Mouse (Mus musculus) adrenal gland, adult 2 months (tissue): ENCODE data around the gene Vwa7. TPM values are rescaled to one million over a fixed set of nuclear protein-coding genes. Genes with fewer than 3 reads are reported as not detected.

Source experiments
- DNase-seq: peaks from one replicate; pipeline ENCODE4 v3.0.0; 2021
- polyA plus RNA-seq: library from polyadenylated mRNA; depleted of rRNA; stranded (reverse); fragments of >200 nt; gene quantifications from 2 replicates; pipeline ENCODE4 v1.2.3, GENCODE M21; 2012; rRNA removed
- total RNA-seq, 2 experiments: library from RNA; stranded (reverse); gene quantifications; 2 replicates each; pipeline ENCODE4 v1.2.3; 2021

The Vwa7 gene
- total and polyA plus RNA-seq, 3 experiments = 0.26 to 0.97 (median 0.55) TPM

DNA sequence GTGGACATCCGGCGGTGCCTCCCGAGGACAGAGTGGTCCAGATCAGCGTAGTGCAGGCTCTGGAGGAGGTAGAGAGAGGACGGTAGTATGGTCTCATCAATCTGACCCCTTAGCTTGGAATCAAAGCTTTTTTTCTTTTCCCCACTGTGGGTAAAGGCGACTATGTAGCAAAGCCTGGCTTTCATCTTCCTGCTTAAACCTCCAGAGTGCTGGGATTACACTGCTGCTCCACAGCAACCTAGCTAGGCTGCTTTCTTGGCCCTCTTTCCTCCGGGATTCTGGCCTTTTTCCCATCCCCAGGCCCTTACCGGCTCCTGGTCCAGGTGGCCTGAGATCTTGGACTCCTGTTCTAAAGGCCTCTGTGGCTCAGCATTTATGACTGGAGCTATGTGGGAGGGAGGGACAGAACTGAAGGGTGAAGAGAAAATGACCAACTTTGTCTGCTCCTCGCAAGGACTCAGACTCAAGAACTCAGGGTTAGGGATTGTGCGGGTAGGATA lies 48.0 kb downstream of the Vwa7 start:
- no peak for DNase-seq

DNA sequence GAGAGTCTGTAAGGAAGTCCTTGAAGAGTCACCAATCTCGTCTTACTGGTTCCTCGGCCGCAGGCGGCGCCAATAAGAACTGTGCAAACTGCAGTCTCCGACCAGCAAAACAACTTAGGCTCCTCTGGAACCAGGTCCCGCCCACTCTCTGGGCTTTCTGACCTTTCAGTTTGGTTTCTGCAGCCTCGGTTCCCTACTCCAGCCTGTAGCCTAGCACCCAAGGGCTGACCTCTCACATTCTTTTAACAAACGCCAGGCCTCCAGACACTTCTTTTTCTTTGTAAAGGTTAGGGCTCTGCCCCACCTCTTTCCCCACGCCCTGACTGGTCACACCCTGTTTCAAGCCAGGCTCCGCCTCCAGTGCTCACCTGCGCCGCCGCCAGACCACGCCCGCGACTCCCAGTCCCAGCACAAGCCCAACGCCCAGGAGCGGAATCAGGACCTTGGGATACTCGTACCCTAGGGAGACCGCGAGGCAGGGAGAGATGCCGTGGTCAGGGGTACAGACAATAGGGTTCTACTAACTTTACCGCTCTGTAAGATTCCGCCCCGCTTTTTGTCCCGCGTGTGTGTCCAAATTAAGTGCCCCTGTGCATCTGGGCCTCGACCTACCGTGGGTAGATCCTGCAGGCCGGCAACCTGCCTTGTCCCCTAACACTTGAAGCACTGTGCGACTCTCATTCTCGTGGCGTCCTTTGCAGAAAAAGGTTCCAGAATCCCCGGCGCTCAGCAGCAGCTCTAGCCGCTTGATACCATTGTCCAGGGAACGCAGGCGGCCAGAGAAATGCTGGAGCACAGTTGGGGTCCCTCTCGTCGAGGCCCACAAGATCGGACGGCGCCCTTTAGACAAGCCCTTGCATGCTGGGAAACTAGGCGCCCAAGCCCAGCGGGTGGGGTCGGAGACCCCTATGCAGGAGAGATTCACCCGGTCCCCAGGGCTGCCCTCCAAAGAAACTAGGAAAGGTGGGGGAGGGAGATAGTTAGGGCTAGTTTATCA lies 48.9 kb downstream of the Vwa7 start, which contains the start of gene Ly6g6c:
Gene Ly6g6c, plus strand, starts transcription at position 438 of the 997 bp plus-strand sequence.
- no peak for DNase-seq

DNA sequence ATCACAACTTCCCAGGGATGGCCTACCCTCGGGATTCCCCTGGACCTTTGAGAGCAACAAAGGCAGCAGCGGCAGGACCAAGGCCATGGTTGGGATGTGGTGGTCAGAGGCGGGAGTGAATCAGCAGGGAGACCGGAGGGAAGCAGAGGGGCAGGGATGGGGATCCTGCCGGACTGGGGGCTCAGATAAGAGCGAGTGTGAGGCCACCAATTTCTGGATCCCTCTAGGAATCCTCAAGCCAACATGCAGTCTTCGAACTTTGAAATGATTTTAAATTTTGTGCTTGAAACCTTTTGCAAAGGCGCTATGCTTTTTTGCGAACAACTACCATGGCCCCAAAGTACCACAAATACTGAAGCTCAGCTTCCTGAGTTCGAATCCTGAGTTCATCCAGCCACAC lies 49.7 kb downstream of the Vwa7 start, which contains the start of gene Mpig6b:
Gene Mpig6b, minus strand, starts transcription at position 101 of the 400 bp plus-strand sequence.
- no peak for DNase-seq

DNA sequence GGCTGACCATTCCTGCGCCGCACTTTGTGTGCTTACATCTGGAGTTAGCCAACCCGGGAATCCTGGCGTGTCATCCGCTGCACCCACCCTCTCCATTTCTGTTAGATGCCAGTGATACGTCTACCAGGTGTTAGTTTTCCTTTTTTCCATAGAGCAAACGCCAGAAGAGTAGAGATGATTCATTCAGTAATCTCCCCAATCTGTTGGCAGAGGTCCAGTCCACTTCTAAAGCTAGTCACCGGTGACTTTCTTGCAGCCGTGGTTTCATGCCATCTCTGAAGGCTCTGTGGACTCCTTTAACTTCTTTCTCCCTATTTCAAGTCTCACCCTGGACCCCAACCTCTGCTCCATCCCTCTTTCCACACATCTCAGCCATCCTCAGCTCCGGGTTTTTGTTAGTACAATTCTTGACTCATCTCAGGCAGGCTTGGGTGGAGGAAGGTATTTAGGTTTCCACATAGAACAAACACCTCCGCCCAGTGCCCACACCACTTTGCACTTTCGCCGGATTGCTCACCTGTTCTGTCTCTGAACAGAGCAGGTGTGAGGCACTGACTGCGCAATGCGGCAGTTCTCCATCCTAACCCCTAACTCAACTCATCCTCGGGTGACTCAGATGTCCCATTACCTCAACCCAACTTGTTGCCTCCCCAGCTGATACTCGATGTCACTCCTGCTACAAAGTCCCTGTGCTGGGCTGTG lies 52.0 kb downstream of the Vwa7 start:
- DNase-seq = no peak

DNA sequence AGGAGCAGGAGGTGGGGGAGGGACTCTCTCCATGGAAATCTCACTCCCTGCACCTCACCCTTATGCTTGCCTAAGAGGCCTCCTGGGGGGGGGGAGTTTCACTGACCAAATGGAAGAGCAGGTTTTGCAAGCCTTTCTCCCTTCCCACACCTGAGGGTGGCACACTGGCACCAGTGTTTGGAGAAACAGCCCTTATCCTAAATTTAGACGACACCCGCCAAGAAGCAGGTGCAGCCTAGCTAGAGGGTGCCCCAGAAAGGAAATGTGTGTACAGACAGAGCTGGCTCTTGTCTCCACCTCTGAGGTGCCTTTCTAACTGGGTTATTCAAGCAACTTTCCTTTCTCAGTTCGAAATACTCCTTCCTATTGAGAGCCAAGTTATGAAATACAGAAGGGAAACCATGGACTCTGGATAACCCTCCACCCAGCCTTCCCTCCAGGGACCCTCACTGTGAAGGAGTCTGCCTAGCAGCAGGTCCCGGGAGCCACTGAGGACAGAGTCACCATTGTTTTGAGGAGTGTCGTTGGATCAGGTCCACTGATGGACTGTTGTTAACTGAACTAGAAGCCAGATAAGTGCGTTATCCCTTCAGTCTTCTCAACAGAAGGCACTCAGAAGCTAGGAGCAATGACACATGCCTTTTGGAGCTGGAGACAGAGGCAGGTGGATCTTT lies 54.3 kb downstream of the Vwa7 start:
- no peak for DNase-seq

DNA sequence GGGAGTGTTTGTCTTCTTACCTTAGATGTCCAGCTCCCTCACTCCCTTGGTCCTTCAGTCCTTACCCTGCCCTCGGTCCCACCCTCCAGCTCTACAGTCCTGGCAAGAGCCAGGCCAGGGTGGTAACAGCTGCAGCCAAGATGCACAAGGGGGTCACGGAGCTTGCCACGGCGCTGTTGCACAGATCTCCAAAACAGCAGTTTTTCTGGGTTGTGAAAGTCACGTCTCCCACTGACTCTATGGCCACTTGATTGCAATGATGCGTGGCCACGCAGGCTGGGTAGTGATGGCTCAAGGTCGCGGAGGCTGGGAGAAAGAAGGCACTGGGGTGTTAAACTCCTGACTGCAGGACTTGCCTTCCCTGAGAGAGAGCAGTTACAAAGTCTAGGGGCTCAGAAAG lies 55.1 kb downstream of the Vwa7 start:
- no peak for DNase-seq

DNA sequence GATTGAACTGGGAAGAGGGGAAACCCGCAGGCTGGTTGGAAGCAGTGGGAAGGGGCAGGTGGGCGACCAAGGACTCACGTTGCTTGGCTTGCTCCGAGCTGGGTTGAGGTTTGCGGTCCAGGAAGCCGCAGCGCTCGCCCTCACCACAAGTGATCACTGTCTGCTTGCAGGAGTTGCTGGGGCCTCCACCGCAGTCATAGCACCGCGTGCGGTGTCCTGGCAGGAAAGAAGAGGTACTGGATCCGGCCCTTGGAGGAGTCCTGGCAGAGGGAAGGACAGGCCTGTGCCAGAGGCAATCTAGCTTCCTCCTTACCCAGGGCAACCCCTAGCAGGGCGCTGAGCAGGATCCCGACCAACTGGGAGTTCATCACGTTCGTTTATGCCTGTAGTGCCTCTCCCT lies 57.7 kb downstream of the Vwa7 start:
- no peak for DNase-seq

Other genes with a start within 250 kb of the Vwa7 start
Only the 30 nearest of the 46 such genes appear.
- 10 to 100 TPM; 10.8 to 16.1 TPM for gene Zbtb12, start 137.1 kb upstream of the Vwa7 start, total RNA-seq
- gene Zbtb12, start 137.1 kb upstream of the Vwa7 start, polyA plus RNA-seq = 18.7 and 21.5 TPM in 2 replicates
- gene Gm20547, start 134.5 kb upstream of the Vwa7 start, total RNA-seq = not detected
- gene Gm20547, start 134.5 kb upstream of the Vwa7 start, polyA plus RNA-seq = 0.04 TPM in 1 of 2 replicates, not detected in the other
- 100 to 1,000 TPM in 1 of 2 experiments, 10 to 100 TPM in 1; 81.4 to 105 TPM for gene C2, start 118.3 kb upstream of the Vwa7 start, total RNA-seq
- 70.7 and 71.5 TPM in 2 replicates for gene C2, start 118.3 kb upstream of the Vwa7 start, polyA plus RNA-seq
- gene Ehmt2, start 118.1 kb upstream of the Vwa7 start, total RNA-seq = 100 to 1,000 TPM; 115 to 131 TPM
- 387 and 452 TPM in 2 replicates for gene Ehmt2, start 118.1 kb upstream of the Vwa7 start, polyA plus RNA-seq
- gene Slc44a4, start 102.1 kb upstream of the Vwa7 start, total RNA-seq = 1 to 10 TPM in 1 of 2 experiments, under 1 TPM in 1; 0.92 to 1.9 TPM
- 0.33 and 0.50 TPM in 2 replicates for gene Slc44a4, start 102.1 kb upstream of the Vwa7 start, polyA plus RNA-seq
- 10 to 100 TPM; 24.0 to 25.3 TPM for gene Neu1, start 85.3 kb upstream of the Vwa7 start, total RNA-seq
- gene Neu1, start 85.3 kb upstream of the Vwa7 start, polyA plus RNA-seq = 47.2 and 52.8 TPM in 2 replicates
- 100 to 1,000 TPM in 1 of 2 experiments, 10 to 100 TPM in 1; 36.3 to 634 TPM for gene Hspa1b, start 57.3 kb upstream of the Vwa7 start, total RNA-seq
- 48.4 and 85.4 TPM in 2 replicates for gene Hspa1b, start 57.3 kb upstream of the Vwa7 start, polyA plus RNA-seq
- gene Gm20481, start 46.7 kb upstream of the Vwa7 start, total RNA-seq = under 1 TPM in 1 of 2 experiments, not detected in 1; 0.58 TPM
- gene Gm20481, start 46.7 kb upstream of the Vwa7 start, polyA plus RNA-seq = 1.1 and 1.2 TPM in 2 replicates
- 100 to 1,000 TPM in 1 of 2 experiments, 10 to 100 TPM in 1; 16.3 to 253 TPM for gene Hspa1a, start 44.4 kb upstream of the Vwa7 start, total RNA-seq
- 37.1 and 55.2 TPM in 2 replicates for gene Hspa1a, start 44.4 kb upstream of the Vwa7 start, polyA plus RNA-seq
- gene Hspa1l, start 43.9 kb upstream of the Vwa7 start, total RNA-seq = under 1 TPM; 0.28 to 0.29 TPM
- gene Hspa1l, start 43.9 kb upstream of the Vwa7 start, polyA plus RNA-seq = 0.11 and 0.17 TPM in 2 replicates
- 10 to 100 TPM; 32.9 to 45.8 TPM for gene Lsm2, start 34.7 kb upstream of the Vwa7 start, total RNA-seq
- gene Lsm2, start 34.7 kb upstream of the Vwa7 start, polyA plus RNA-seq = 82.4 and 84.8 TPM in 2 replicates
- gene Vars, start 15.6 kb upstream of the Vwa7 start, total RNA-seq = 10 to 100 TPM; 57.9 to 60.2 TPM
- gene Vars, start 15.6 kb upstream of the Vwa7 start, polyA plus RNA-seq = 178 and 214 TPM in 2 replicates
- under 1 TPM in 1 of 2 experiments, not detected in 1; 0.79 TPM for gene Sapcd1, start 11.4 kb downstream of the Vwa7 start, total RNA-seq
- 0.83 and 2.0 TPM in 2 replicates for gene Sapcd1, start 11.4 kb downstream of the Vwa7 start, polyA plus RNA-seq
- gene Msh5, start 30.2 kb downstream of the Vwa7 start, total RNA-seq = under 1 TPM; 0.75 to 0.93 TPM
- gene Msh5, start 30.2 kb downstream of the Vwa7 start, polyA plus RNA-seq = 1.3 and 1.7 TPM in 2 replicates
- gene Clic1, start 33.4 kb downstream of the Vwa7 start, total RNA-seq = 100 to 1,000 TPM in 1 of 2 experiments, 10 to 100 TPM in 1; 80.8 to 136 TPM
- gene Clic1, start 33.4 kb downstream of the Vwa7 start, polyA plus RNA-seq = 62.2 and 64.1 TPM in 2 replicates
- gene Ddah2, start 42.5 kb downstream of the Vwa7 start, total RNA-seq = 10 to 100 TPM in 1 of 2 experiments, 1 to 10 TPM in 1; 7.2 to 26.6 TPM
- gene Ddah2, start 42.5 kb downstream of the Vwa7 start, polyA plus RNA-seq = 25.9 and 35.6 TPM in 2 replicates
- gene Ly6g6c, start 48.8 kb downstream of the Vwa7 start, total RNA-seq = not detected
- not detected in 2 replicates for gene Ly6g6c, start 48.8 kb downstream of the Vwa7 start, polyA plus RNA-seq
- gene Mpig6b, start 49.6 kb downstream of the Vwa7 start, total RNA-seq = not detected
- 0.06 TPM in 1 of 2 replicates, not detected in the other for gene Mpig6b, start 49.6 kb downstream of the Vwa7 start, polyA plus RNA-seq
- not detected for gene Ly6g6e, start 60.3 kb downstream of the Vwa7 start, total RNA-seq
- 0.21 and 0.34 TPM in 2 replicates for gene Ly6g6e, start 60.3 kb downstream of the Vwa7 start, polyA plus RNA-seq
- under 1 TPM in 1 of 2 experiments, not detected in 1; 0.45 TPM for gene Ly6g6d, start 61.5 kb downstream of the Vwa7 start, total RNA-seq
- gene Ly6g6d, start 61.5 kb downstream of the Vwa7 start, polyA plus RNA-seq = 0.57 and 1.1 TPM in 2 replicates
- not detected for gene Ly6g6f, start 69.0 kb downstream of the Vwa7 start, total RNA-seq
- not detected in 2 replicates for gene Ly6g6f, start 69.0 kb downstream of the Vwa7 start, polyA plus RNA-seq
- 10 to 100 TPM; 71.8 to 95.8 TPM for gene Abhd16a, start 72.7 kb downstream of the Vwa7 start, total RNA-seq
- 219 and 291 TPM in 2 replicates for gene Abhd16a, start 72.7 kb downstream of the Vwa7 start, polyA plus RNA-seq
- gene Ly6g5c, start 91.7 kb downstream of the Vwa7 start, total RNA-seq = not detected
- not detected in 2 replicates for gene Ly6g5c, start 91.7 kb downstream of the Vwa7 start, polyA plus RNA-seq
- under 1 TPM; 0.23 to 0.35 TPM for gene Ly6g5b, start 98.8 kb downstream of the Vwa7 start, total RNA-seq
- gene Ly6g5b, start 98.8 kb downstream of the Vwa7 start, polyA plus RNA-seq = 0.42 and 0.52 TPM in 2 replicates
- 10 to 100 TPM; 12.4 to 12.8 TPM for gene Gpank1, start 104.9 kb downstream of the Vwa7 start, total RNA-seq
- 13.3 and 15.8 TPM in 2 replicates for gene Gpank1, start 104.9 kb downstream of the Vwa7 start, polyA plus RNA-seq
- gene Csnk2b, start 105.5 kb downstream of the Vwa7 start, total RNA-seq = 100 to 1,000 TPM; 212 to 337 TPM
- 358 and 360 TPM in 2 replicates for gene Csnk2b, start 105.5 kb downstream of the Vwa7 start, polyA plus RNA-seq
- gene D17H6S53E, start 109.8 kb downstream of the Vwa7 start, total RNA-seq = 10 to 100 TPM; 23.4 to 32.0 TPM
- 27.7 and 45.5 TPM in 2 replicates for gene D17H6S53E, start 109.8 kb downstream of the Vwa7 start, polyA plus RNA-seq
- gene Apom, start 115.5 kb downstream of the Vwa7 start, total RNA-seq = under 1 TPM in 1 of 2 experiments, not detected in 1; 0.78 TPM
- gene Apom, start 115.5 kb downstream of the Vwa7 start, polyA plus RNA-seq = 0.22 TPM in 1 of 2 replicates, not detected in the other
- gene Bag6, start 118.6 kb downstream of the Vwa7 start, total RNA-seq = 100 to 1,000 TPM; 389 to 403 TPM
- gene Bag6, start 118.6 kb downstream of the Vwa7 start, polyA plus RNA-seq = 433 and 470 TPM in 2 replicates
- 100 to 1,000 TPM; 205 to 258 TPM for gene Prrc2a, start 148.3 kb downstream of the Vwa7 start, total RNA-seq
- 598 and 625 TPM in 2 replicates for gene Prrc2a, start 148.3 kb downstream of the Vwa7 start, polyA plus RNA-seq